Mouse (Mus musculus): ENCODE measurements around the gene Clec11a. TPM values are rescaled to one million over a fixed set of nuclear protein-coding genes. Genes with fewer than 3 reads are reported as not detected.

Clec11a gene
- polyA plus RNA-seq (2012; rRNA removed; ENCODE audit: low replicate concordance), result 4.7 and 10.7 TPM in 2 replicates

GRCm38 (mm10) chr7:44306516-44307240 is at the start of gene Clec11a:
Gene Clec11a (minus strand): TSS chr7:44306902.

GRCm38 (mm10) chr7:44309475-44310284 is 3.0 kb upstream of the Clec11a start, which contains the start of gene Shank1:
Gene Shank1 (plus strand): TSS chr7:44310253.

GRCm38 (mm10) chr7:44261147-44261546 is 45.6 kb downstream of the Clec11a start, which contains the start of gene Gm15517:
Gene Gm15517 (plus strand): TSS chr7:44261447.

GRCm38 (mm10) chr7:44257278-44257677 is 49.4 kb downstream of the Clec11a start, which contains the start of gene Acp4:
Gene Acp4 (minus strand): TSS chr7:44257378.

Other genes starting within 250 kb of the Clec11a start
- gene Klk1b21, start 204.6 kb downstream of the Clec11a start, polyA plus RNA-seq (2012; rRNA removed; ENCODE audit: low replicate concordance), result not detected in 2 replicates
- not detected in 2 replicates for gene Klk1b22, start 194.2 kb downstream of the Clec11a start, polyA plus RNA-seq (2012; rRNA removed; ENCODE audit: low replicate concordance)
- not detected in 2 replicates for gene Klk1b16, start 170.1 kb downstream of the Clec11a start, polyA plus RNA-seq (2012; rRNA removed; ENCODE audit: low replicate concordance)
- not detected in 2 replicates for gene Klk1b24, start 118.7 kb downstream of the Clec11a start, polyA plus RNA-seq (2012; rRNA removed; ENCODE audit: low replicate concordance)
- not detected in 2 replicates for gene Klk1b3, start 108.7 kb downstream of the Clec11a start, polyA plus RNA-seq (2012; rRNA removed; ENCODE audit: low replicate concordance)
- not detected in 2 replicates for gene Klk1b4, start 99.5 kb downstream of the Clec11a start, polyA plus RNA-seq (2012; rRNA removed; ENCODE audit: low replicate concordance)
- gene Klk1b5, start 91.0 kb downstream of the Clec11a start, polyA plus RNA-seq (2012; rRNA removed; ENCODE audit: low replicate concordance), result not detected in 2 replicates
- 5.2 and 8.6 TPM in 2 replicates for gene Klk1, start 81.5 kb downstream of the Clec11a start, polyA plus RNA-seq (2012; rRNA removed; ENCODE audit: low replicate concordance)
- gene Gm36864, start 70.7 kb downstream of the Clec11a start, polyA plus RNA-seq (2012; rRNA removed; ENCODE audit: low replicate concordance), result not detected in 2 replicates
- gene 1700028J19Rik, start 60.2 kb downstream of the Clec11a start, polyA plus RNA-seq (2012; rRNA removed; ENCODE audit: low replicate concordance), result 1.3 and 2.7 TPM in 2 replicates
- 75.6 and 148 TPM in 2 replicates for gene 2410002F23Rik, start 60.2 kb downstream of the Clec11a start, polyA plus RNA-seq (2012; rRNA removed; ENCODE audit: low replicate concordance)
- not detected in 2 replicates for gene Acp4, start 49.5 kb downstream of the Clec11a start, polyA plus RNA-seq (2012; rRNA removed; ENCODE audit: low replicate concordance)
- gene Gm15517, start 45.5 kb downstream of the Clec11a start, polyA plus RNA-seq (2012; rRNA removed; ENCODE audit: low replicate concordance), result not detected in 2 replicates
- 0.89 and 3.2 TPM in 2 replicates for gene Shank1, start 3.4 kb upstream of the Clec11a start, polyA plus RNA-seq (2012; rRNA removed; ENCODE audit: low replicate concordance)
- gene Syt3, start 77.2 kb upstream of the Clec11a start, polyA plus RNA-seq (2012; rRNA removed; ENCODE audit: low replicate concordance), result 5.9 and 7.8 TPM in 2 replicates
- 0.94 and 1.2 TPM in 2 replicates for gene 1700008O03Rik, start 78.9 kb upstream of the Clec11a start, polyA plus RNA-seq (2012; rRNA removed; ENCODE audit: low replicate concordance)
- gene Lrrc4b, start 122.1 kb upstream of the Clec11a start, polyA plus RNA-seq (2012; rRNA removed; ENCODE audit: low replicate concordance), result 0.72 and 1.2 TPM in 2 replicates
- gene Aspdh, start 158.5 kb upstream of the Clec11a start, polyA plus RNA-seq (2012; rRNA removed; ENCODE audit: low replicate concordance), result 0.29 and 3.4 TPM in 2 replicates
- 157 and 197 TPM in 2 replicates for gene Josd2, start 161.1 kb upstream of the Clec11a start, polyA plus RNA-seq (2012; rRNA removed; ENCODE audit: low replicate concordance)
- gene Emc10, start 189.6 kb upstream of the Clec11a start, polyA plus RNA-seq (2012; rRNA removed; ENCODE audit: low replicate concordance), result 309 and 442 TPM in 2 replicates
- 7.2 and 13.2 TPM in 2 replicates for gene Fam71e1, start 189.7 kb upstream of the Clec11a start, polyA plus RNA-seq (2012; rRNA removed; ENCODE audit: low replicate concordance)
- 0.42 and 270 TPM in 2 replicates for gene Mybpc2, start 217.8 kb upstream of the Clec11a start, polyA plus RNA-seq (2012; rRNA removed; ENCODE audit: low replicate concordance)
- 56.8 and 111 TPM in 2 replicates for gene Spib, start 225.2 kb upstream of the Clec11a start, polyA plus RNA-seq (2012; rRNA removed; ENCODE audit: low replicate concordance)
- 37.9 and 80.4 TPM in 2 replicates for gene Pold1, start 241.9 kb upstream of the Clec11a start, polyA plus RNA-seq (2012; rRNA removed; ENCODE audit: low replicate concordance)
- gene Nr1h2, start 247.0 kb upstream of the Clec11a start, polyA plus RNA-seq (2012; rRNA removed; ENCODE audit: low replicate concordance), result 144 and 274 TPM in 2 replicates

Measured in mammary gland, adult 2 months (tissue).